Mouse (Mus musculus) left cerebral cortex, postnatal 10 days (tissue): ENCODE data around the gene Kat6b. TPM values are rescaled to one million over a fixed set of nuclear protein-coding genes. Genes with fewer than 3 reads are reported as not detected.

ENCODE experiments used
- DNase-seq, 2 experiments: peaks; one replicate each; pipeline ENCODE4 v3.0.0; 2021 to 2022; ENCODE audit warnings: low spot score in 2 of 2, mixed read lengths in 1 of 2; ENCODE audit errors: extremely low spot score in 1 of 2
- intact Hi-C: fragments of 180-260 bp; cut with DNase I; formaldehyde crosslinking; loops from one replicate; pipeline ENCODE4 v1.15.1; 2025
- total RNA-seq, 2 experiments: library from RNA; stranded (reverse); gene quantifications; 2 replicates each; pipeline ENCODE4 v1.2.3; 2021

The Kat6b gene
- total RNA-seq, 2 experiments from 2014 or later: 63.8 to 65.1 TPM

DNA sequence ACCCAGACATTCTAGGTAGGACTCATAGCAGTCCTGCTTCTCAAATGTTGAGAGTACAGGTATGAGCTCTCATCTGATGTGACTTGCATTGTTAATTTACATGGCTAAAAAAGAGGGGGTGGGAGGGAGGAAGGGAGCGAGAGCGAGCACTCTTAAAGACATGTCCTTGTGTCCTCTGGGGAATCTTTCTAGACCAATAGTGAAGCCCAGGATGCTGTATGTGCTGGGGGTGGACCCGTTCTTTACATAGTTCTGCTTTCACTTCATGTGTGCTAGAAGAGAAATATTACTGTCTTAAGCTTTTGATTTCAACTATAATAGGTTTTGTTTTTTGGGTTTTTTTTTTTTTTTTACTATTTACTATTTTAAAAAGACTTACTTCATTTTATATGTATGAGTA lies 101.1 kb downstream of the Kat6b start:
- DNase-seq: no peak
- intact Hi-C loops: no loop called here

DNA sequence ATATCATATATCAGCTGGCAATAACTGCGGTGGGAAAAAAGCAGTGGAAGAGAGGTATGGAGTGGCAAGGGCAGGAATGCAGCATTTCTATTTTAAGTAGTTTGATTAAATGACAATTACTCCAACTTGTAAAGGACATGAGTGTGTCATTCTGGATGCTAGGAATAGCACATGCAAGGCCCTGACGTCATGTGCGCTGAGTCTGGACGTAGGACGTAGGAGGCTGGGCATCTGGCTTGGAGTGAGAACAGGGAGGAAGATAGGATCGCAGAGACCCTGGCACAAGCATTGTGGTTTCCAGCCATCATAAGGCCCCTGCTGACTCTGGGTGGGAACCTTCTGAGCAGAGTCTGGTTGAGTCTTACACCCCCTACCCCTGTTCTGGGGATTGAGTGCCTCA lies 101.8 kb downstream of the Kat6b start:
- DNase-seq: no peak
- intact Hi-C loops: no loop called here

DNA sequence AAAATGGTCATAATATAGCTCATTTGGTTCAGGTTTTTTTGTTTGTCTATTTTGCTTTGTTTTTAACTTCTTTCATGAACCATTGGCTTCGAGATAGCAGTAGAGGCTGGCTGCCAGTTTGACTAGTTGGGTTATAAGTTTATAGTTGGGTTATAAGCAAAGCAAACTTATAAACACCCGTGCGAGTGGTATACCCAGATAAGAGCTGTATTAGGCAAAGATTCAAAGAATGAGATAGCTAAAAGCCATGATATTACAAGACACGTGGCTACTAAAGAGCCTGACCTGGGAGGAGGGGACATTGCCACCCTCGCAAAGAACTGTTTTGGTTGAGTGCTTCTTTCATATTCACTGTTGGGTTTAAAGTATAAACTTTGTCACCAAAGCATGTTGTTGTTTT lies 102.6 kb downstream of the Kat6b start:
- no peak for DNase-seq
- intact Hi-C loops: no loop called here

DNA sequence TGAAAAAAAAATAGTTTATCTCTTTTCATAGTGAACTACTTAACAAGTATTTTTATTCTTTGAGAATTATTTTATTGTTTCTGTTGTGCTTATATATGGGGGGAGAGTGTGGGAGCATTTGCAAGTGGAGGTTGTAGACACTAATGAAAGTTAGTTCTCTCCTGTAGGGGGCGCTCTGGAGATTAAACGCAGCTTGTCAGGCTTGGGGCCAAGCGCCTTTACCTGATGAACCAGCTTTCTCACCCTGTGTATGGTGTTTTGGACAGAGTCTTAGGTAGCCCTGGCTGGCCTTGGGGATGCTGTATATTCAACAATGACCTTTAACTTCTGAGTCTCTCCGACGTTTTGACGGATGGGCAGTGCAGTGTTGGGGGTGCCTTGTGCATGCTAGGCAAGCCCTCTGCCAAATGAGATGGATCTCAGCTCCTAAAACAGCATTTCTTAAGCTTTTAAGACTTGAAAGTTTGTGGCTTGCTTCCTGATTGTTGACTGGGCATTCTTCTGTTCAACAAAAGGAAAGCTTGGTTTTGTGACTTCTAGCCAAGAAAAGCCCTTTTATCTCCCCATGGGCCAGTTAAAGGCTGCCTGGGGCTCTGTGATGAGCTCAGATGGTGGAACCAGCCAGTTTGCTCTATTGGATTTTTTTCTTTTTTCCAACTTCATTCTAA lies 103.4 kb downstream of the Kat6b start:
- DNase-seq: no peak
- intact Hi-C loops: no loop called here

DNA sequence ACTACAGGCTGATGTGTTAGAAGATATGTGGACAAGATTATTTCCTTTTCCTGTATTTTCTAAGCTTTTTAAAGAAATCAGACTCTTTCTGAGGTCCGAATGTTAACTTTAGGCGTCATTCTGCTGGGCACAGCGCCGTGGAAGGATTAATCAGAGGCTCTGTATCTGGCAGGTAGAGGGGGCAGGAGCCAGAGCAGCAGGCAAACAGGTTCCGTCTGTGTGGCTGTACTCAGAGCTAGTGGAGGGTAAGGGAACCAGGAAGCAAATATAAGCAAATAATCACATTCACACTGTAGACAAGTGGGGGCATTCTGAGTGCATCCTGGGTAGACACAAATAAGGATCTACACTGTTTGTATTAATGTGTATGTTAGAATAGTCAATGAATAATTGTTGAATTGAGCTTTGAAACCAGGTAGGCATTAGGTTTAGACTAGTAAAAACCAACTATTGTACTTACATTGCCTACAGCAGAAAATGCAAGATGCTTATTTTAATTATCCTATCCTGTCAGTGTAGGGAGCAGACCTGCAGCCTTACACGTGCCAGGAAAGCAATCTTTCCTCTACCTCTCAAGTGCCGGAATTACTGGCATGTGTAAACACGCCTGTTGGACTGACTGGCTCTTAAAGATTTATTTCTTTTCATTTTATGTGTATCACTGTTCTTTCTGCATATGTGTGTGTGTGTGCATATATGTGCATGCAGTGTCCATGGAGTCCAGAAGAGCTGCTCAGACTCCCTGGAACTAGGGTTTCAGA lies 104.4 kb downstream of the Kat6b start:
- intact Hi-C loops: no loop called here
- no peak for DNase-seq

DNA sequence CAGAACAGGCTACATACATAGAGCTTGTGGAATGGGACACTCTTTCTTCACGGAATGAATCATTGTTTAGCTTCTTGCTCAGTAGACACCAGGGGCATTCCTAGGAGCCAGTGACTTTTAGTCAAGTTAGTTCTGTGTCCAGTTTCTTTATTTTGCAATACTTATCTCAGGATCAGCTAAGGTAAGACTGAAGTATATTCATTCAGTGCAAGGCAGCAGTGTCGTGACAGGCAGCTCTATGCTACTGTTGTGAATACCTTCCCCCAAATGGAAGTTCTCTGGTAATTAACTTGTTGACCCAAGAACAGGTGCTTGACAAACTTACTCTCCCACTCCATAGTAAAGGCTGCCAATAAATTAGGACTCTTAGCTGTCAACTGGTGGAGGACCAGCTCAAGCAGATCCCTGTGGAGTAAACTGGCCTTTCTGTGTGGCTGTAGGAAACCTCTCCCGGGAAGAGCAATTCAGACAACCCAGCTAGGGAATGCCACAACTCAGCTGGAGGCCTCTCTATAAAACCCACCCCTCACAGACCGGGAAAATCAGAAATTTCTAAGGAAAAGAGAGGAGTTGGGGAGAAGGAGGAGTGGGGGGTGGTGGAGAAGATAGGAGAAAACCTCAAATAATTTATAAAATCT lies 105.4 kb downstream of the Kat6b start:
- no peak for DNase-seq
- intact Hi-C loops: no loop called here

DNA sequence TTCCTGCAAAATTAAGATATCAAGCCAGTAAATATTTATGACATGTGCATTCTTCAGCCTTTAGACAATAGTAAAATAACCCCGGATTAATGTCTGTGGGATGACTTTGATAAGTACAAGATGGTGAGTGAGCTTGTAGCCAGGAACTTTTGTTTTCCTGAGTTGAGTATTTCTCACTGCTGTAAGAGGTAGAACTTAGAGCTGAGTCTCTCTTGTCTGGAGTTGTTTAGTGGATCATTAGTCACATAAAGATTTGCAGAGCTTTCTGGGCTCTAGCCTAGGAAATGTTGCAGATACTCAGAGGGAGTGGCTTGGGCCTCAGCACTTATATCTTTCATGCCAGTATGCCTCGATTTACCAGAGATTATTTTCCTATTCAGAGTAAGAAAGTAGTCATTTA lies 106.7 kb downstream of the Kat6b start:
- intact Hi-C loops: no loop called here
- no peak for DNase-seq

DNA sequence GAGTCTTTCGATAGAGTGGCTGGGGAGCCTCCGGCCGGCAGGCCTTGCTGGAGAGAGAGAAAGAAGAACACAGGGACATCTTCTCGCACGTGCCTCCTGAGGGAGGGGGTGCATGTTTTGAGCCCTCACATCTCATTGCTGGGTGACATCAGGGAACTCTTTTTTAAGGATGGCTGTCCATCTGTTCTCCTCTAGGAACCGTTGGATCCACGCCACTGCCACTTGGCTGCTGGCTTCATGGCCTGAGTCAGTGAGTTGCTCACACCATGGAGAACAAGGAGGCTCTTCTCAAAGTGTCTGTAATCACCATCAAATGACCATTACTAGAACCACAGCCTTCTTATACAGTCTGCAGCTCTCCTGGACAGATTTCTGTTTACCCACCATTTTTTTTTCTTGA lies 108.4 kb downstream of the Kat6b start:
- intact Hi-C loops: no loop called here
- peak in 1 of 2 experiments; percentile 41 for DNase-seq

DNA sequence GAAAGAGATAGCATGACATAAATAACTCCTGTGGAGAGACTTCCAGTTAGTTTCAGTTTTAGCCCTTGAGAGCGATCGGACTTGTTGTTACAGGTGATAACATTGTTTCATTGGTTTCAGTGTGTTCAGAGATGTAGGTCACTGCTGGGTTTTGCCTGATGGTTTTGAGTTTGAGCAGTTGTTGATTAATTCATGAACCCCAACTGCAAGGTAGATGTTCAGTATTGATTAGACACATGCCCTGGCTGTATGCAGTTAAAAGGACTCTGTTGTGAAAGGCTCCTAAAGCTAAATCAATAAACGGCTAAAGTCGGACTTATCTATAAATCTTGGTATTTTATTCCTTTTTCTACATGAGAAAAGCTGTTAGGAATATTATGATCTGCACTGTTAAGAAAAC lies 109.0 kb downstream of the Kat6b start:
- intact Hi-C loops: no loop called here
- no peak for DNase-seq

DNA sequence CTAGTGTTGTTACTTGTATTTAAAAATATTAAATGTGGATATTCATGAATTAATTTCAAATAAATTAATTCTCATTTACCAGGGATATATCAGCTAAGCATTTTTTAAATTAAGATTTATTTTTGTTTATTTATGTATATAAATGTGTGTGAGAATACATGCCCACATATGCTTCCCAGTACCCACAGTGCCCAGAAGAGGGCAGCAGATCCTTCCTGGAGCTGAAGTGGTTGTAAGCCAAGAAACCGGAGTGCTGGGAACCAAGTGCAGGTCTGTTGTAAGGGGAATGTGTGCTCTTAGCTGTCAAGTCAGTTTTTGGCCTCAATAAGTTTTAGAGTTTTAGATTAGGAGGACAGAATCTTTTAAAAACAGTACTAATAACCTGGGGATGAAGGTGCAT lies 110.9 kb downstream of the Kat6b start:
- no peak for DNase-seq
- intact Hi-C loops: no loop called here

DNA sequence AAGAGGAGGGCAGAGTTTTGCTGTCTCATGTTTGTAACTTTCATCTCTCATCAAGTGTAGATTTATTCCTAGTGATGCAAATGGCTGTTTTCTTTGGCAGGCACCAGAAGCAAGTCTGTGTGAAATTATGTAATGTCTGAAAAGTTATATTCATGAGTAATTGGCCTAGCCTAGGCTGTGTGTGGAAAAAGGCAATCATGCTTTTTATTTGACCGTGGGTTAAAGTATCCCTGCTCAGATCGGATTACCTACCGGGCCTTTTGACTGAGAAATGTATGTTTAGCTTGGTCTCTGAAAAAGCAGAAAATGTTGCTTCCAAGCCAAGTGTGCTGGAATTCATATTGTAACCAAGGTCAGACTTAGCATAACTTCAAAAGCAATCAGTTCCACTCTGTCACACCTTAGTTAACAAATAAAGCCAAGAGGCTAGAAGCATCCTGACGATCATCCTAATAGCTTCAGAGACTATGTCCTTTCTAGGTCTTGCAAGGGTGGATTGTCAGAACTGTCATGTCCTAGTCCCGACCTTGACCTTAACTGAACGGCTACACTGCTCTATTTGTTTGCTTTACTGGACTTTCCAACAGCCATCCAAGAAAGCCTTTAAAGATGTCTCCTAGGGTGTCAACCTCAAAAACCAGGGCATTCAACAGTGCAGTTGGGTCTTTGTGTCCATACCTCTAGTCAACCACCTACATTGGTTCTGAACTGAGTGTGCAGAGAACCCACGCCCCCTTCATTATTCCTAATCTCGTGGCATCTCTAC lies 111.9 kb downstream of the Kat6b start:
- intact Hi-C loops: no loop called here
- no peak for DNase-seq

DNA sequence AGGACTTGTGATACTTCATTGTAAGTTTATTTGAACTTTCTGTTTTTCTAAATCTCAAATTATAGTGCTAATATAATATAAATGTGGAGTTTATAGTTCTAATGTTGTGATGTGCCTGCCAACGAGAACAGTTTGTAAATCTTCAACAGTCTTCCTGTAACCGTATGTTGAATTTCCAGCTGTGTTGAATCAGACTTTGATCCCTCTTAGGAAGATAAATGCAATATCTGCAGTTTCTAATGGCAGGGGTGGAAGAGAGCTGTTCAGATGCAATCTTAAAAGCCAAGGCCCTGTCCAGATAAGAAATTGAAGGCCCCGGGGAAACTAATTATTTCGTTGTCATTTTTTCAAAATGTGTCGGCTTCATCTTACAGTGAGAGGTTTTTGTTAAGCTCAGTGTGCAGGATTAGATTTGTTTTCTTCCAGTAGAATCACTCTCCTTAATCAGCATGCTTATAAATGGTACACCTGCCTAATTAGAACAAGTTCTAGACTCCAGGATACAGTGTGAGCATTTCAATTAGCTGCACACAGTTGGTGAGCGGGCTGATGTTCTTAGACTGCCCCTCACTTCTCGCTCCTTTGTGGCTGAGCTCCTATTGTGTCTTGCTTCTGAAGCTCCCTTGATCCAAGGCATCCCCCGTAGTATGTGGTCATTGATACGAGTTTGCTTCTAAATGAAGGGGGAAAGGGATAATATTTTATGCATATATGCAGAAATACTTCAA lies 118.4 kb downstream of the Kat6b start:
- intact Hi-C loops: no loop called here
- DNase-seq: no peak

DNA sequence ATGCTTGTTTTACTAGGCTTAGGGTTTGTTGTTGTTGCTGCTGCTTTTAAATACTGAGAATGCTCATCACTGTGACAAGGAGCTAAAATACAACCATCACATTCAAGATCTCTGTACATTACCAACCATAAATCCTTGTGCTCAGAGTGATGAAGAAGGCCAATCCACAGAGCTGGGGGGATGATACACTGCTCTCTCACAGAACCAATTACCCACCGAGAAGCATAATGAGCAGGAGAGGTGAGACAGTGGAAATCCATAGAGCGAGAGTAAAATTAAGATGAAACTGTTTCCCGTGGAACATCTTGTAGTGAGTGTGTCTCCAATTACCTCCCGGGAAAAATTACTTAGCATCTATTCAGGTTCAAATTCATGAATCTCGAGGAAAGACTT lies 118.9 kb downstream of the Kat6b start:
- intact Hi-C loops: no loop called here
- no peak for DNase-seq

DNA sequence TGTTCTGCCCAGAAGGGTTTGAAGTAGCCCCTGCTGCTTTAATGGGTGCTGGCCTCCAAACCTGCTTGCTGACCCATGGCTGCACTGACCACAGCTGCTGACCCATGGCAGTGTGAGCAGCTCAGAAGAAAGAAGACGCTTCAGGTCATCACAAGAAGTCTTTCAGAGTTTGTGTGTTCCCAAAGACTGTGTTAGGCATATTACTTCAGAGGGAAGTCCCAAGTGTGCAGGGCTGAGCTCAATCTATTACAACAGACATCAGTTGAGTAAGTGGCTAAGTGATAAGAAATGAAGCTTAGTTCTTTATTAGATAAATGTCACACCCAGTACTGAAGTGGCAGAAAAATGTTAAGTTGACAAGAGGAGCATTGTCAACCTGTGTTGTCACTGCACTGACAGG lies 119.4 kb downstream of the Kat6b start:
- DNase-seq: no peak
- intact Hi-C loops: no loop called here

DNA sequence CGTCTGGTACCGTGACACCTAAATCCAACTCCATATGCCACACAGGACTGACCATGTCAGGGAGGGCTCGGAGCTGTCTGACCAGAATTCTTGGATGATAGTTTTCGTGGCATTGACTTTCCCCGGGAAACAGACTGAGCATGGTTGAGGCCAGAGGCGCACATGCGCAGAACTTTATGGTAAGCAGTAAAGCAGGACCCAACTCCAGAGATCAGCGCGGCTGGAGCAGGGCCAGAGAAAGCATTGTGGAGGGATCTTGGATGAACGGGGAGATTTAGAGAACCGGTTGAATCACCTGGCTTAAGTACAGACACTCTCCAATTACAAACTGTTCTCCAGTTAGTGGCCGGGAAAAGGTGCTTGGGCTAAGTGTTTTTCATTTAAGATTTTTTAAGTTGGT lies 120.9 kb downstream of the Kat6b start:
- intact Hi-C loops: no loop called here
- no peak for DNase-seq

DNA sequence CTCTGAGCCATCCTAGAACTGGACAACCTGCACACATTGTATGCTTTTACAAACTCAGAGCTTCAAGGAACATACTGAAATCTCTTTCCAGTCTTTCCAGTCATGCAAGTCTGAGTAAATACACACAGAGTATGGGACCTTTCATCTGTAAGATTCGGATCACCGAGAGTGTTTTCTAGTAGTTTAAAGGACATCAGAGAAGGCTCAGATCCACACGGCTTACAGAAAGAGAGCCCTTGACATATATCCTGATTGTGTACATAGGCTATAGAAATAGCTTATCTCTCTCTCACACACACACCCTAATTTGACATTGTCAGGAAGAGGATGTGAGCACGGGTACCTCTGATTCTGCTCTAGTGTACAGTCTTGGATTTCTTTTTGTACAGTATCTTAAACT lies 121.7 kb downstream of the Kat6b start:
- no peak for DNase-seq
- intact Hi-C loops: no loop called here

DNA sequence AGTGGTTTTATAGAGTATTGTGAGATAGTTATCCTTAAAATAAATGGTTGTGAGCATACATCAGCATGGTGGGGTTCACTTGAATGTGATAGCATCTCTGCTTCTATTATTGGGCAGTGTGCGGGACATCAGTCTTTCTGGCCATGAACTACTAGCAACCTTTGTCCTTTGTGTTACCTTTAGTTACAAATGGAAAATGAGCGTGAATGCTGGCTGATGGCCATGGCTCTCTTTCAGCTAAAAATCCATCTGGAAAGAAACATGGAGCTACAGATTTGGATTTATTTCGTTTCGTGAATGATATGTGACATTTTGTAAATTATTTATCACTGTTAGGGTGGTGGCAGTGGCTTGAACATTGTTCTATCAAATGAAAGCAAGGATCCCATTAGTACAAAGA lies 126.5 kb downstream of the Kat6b start:
- intact Hi-C loops: no loop called here
- no peak for DNase-seq

DNA sequence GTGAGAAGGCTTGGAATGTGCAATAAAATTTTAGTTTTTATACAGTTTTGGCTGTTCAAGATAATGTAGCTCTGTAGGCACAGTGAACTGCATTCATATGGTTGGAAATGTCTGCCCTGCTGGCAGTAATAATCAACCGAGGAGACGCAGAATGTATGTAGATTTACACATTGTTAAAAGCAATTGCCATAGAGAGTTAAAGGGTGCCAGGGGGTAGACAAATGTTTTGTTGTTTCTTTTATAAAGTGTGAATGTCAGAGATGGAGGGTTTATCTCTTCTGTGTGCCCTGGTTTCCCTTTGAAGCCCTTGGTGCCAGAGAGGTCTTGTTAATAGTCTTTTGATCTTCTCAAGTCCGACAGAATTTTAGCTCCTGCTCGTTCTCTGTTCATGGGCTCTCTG lies 127.7 kb downstream of the Kat6b start:
- intact Hi-C loops: no loop called here
- no peak for DNase-seq

DNA sequence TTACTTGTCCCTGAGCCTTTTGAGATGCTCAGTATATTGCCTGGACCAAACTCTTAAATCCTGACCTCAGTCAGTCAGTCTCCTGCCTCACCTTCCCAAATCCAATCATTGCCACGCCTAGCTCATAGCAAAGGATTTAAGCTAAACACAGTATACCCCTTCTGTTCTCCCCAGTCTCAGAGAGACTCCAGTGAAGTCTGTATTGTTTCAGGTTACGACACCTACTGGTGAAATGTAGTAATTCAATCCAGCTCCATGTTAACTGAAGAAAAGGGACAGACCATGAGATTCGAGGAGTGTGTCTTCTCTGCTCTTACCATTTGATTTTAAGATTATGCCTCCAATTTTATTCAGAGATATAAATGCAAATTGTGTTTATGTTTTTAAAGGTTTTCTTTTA lies 129.0 kb downstream of the Kat6b start:
- intact Hi-C loops: loop anchor here (5.0 to 10.0 kb wide), 2 partner anchors 108 to 475 kb away; no protein-coding TSS in a partner anchor
- peak in 1 of 2 experiments; percentile 60 for DNase-seq
